Mouse (Mus musculus) ES-E14 (cell line): Measurements from ENCODE around the gene Rgs6. TPM values are rescaled to one million over a fixed set of nuclear protein-coding genes. Genes with fewer than 3 reads are reported as not detected.

Experiments used
- DNase-seq: peaks from one replicate; pipeline ENCODE4 v3.0.0-alpha.2; 2013; ENCODE audit warnings: low read depth, low spot score
- H3K27ac ChIP-seq: 2 replicates; pipeline ENCODE4 v1.5.1; 2012; ENCODE audit warnings: low read depth, mild to moderate bottlenecking, low read length, moderate library complexity, mixed read lengths; ENCODE audit not compliant: poor library complexity, insufficient read depth, severe bottlenecking
- H3K36me3 ChIP-seq: 2 replicates; pipeline ENCODE4 v1.6.1; 2012; ENCODE audit warnings: mild to moderate bottlenecking, low read length, moderate library complexity, mixed read lengths; ENCODE audit not compliant: control insufficient read depth, poor library complexity, insufficient read depth, severe bottlenecking
- H3K4me1 ChIP-seq, 2 experiments: fragments of 150-350 bp in 1 of 2; sonication (generic) in 1 of 2; 2 replicates each; pipeline ENCODE4 v1.6.1; 2012; ENCODE audit warnings: low read length in 2 of 2, mild to moderate bottlenecking in 1 of 2, mixed read lengths in 1 of 2; ENCODE audit not compliant: control insufficient read depth in 2 of 2, insufficient read depth in 2 of 2, poor library complexity in 1 of 2
- H3K4me3 ChIP-seq, 2 experiments: fragments of 150-350 bp in 1 of 2; sonication (generic) in 1 of 2; 2 replicates each; pipeline ENCODE4 v1.5.1; 2012; ENCODE audit warnings: low read length in 2 of 2, low read depth in 1 of 2, mild to moderate bottlenecking in 1 of 2, mixed read lengths in 1 of 2; ENCODE audit not compliant: insufficient read depth in 1 of 2, poor library complexity in 1 of 2, severe bottlenecking in 1 of 2
- H3K9ac ChIP-seq: 2 replicates; pipeline ENCODE4 v1.6.1; 2012; ENCODE audit warnings: low read depth, mild to moderate bottlenecking, low read length, mixed read lengths; ENCODE audit not compliant: poor library complexity, insufficient read depth, severe bottlenecking
- H3K9me3 ChIP-seq: fragments of 150-350 bp; sonication (generic); 2 replicates; pipeline ENCODE4 v1.6.1; 2012; ENCODE audit warnings: low read depth, mild to moderate bottlenecking, low read length; ENCODE audit not compliant: control insufficient read depth, insufficient read depth
- CHD2 ChIP-seq: IDR thresholded peaks from 2 replicates; pipeline ENCODE4 v1.6.1; 2014; ENCODE audit warnings: mild to moderate bottlenecking, low read depth, low read length, inconsistent platforms
- HCFC1 ChIP-seq: IDR thresholded peaks from 2 replicates; pipeline ENCODE4 v1.6.1; 2012; ENCODE audit warnings: low read length, inconsistent platforms, borderline replicate concordance; ENCODE audit not compliant: insufficient read depth
- MAFK ChIP-seq: IDR thresholded peaks from 2 replicates; pipeline ENCODE4 v1.6.1; 2014; ENCODE audit warnings: mild to moderate bottlenecking, low read depth, low read length, inconsistent platforms; ENCODE audit not compliant: insufficient read depth
- ZC3H11A ChIP-seq: IDR thresholded peaks from 2 replicates; pipeline ENCODE4 v1.6.1; 2012; ENCODE audit warnings: low read depth, mild to moderate bottlenecking, inconsistent platforms, low read length, borderline replicate concordance
- ZNF384 ChIP-seq: IDR thresholded peaks from 2 replicates; pipeline ENCODE4 v1.6.1; 2012; ENCODE audit warnings: low read depth, low read length, inconsistent platforms
- in situ Hi-C, 2 experiments: fragments of 600-800 bp; cut with MboI; formaldehyde crosslinking; loops; one replicate each; pipeline ENCODE4 v1.15.1; 2025; ENCODE audit warnings: low sequenced_read_pairs in 2 of 2, inconsistent platforms in 1 of 2; ENCODE audit not compliant: unreplicated experiment in 2 of 2
- total RNA-seq: library from RNA; depleted of rRNA; stranded (reverse); fragments of 300-350 nt; gene quantifications from 2 replicates; pipeline ENCODE4 v1.2.3, GENCODE M21; 2012

Rgs6 gene
- total RNA-seq, 1 experiment, result 0.49 TPM

DNA sequence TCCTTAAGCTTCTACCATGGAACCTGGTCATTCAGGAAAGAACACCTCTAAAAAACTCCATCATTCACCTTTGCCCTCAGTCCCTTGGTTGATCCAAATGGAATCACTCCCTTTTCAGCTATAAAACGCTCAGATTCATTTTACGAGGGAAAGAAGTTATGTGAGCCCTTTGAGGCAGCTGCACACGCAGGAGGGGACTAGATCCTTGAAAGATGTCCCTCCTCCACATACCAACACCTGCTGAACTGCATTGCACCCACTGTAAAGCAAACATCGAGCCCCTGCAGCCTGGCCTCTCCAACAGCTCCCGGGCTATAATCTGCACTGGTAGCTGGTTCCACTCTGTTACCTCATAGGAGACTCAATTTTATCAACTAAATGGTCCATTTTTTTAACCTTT is 482.8 kb downstream of the Rgs6 start:
- in situ Hi-C loops, result no loop called here
- H3K9me3 ChIP-seq, result no peaks in the 10 kb centered on the region
- no peak overlapping the region for H3K4me3 ChIP-seq
- H3K4me1 ChIP-seq, result no peaks in the 10 kb centered on the region
- H3K9ac ChIP-seq, result no peak overlapping the region
- no peak for TF ChIP-seq CHD2
- TF ChIP-seq ZC3H11A, result no peak
- no peak for TF ChIP-seq MAFK
- TF ChIP-seq ZNF384, result no peak
- no peak for TF ChIP-seq HCFC1
- no peaks in the 10 kb centered on the region for H3K36me3 ChIP-seq
- no peak overlapping the region for H3K27ac ChIP-seq
- no peak for DNase-seq

DNA sequence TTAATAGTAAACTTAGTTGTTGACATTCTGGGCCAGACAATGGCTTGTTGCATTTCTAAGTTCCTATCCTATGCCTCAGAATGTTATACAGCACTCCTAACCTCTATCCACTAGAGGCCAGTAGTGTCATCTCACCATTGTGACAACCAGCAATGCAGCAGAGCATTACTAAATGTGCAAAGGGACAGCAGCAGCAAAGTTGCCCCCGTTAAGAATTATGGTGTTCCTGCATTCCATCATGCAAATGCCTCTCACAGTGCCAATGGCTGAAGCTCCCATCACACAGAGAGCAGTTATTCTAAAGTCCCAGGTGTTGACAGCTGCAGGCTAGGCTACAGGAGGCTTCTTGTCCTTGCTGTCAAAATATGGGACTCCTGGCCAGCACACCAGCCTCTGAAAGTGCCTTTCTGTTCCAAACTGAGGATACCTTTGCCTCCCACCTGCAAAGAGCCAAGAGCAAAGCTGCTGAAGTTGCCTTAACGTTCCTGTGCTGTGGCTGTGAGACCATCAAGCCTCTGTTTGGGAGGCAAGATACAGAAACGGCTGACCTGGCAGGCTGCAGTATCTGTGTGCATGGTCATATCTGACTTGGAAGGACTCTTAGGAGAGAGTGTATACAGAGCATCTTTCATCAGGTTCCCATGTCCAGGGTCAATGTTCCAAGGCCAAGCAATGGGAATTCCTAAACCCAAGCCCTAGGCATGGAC is 484.2 kb downstream of the Rgs6 start:
- H3K4me3 ChIP-seq, result no peak overlapping the region

DNA sequence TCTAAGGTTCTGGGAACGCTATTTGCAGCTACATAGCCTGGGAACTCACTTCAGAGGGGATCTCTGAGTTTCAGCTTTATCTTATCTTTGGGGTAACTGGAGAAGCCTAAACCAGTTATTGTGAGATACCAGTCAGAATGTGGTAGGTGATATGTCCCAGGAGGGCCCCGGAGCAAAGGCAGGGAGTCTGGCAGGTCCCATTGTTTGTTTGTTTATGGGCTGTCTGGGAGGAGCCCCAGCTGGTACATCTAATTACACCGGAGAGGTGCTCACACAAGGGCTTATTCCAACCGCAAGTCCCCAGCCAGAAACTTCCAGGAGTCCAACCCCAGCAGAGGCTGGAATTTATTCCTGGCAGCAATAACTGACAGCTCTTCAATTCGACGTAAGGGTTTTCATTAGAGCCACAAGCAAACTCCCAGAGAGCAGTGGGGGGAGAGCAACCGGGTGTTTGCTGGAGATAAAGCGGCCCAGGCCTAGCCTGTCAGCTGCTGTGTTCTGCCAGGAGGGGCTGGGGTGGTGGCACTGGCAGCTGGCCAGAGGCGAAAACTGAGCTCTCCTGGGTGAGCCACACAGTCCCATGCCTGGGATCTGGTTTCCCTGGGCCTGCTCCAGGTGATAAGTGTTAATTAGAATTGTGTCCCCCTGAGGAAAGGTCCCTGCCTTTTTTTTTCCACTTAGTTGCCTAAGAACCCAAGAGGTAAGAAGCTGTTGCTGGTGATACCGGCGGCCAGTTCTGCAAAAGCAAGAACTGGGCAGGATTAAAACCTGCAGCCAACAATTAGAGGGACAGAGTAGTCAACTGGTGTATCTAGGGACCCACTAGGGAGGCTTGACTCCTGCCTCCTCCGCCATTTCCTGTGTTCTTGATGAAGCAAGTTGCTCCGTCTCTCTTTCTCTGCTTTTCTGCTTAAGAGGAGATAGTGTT is 485.1 kb downstream of the Rgs6 start:
- Histone ChIP-seq H3K27ac (no peak overlapping the region), H3K9ac (no peak overlapping the region), H3K36me3 (no peaks in the 10 kb centered on the region), H3K4me3 (no peak overlapping the region), H3K9me3 (no peaks in the 10 kb centered on the region), H3K4me1 (no peaks in the 10 kb centered on the region)
- in situ Hi-C loops, result no loop called here
- DNase-seq, result no peak
- TF ChIP-seq ZC3H11A, result no peak
- TF ChIP-seq CHD2, result no peak
- TF ChIP-seq ZNF384, result no peak
- no peak for TF ChIP-seq MAFK
- TF ChIP-seq HCFC1, result no peak

More for the DNA sequence above, 484.2 kb downstream of the Rgs6 start:
- no peak overlapping the region for H3K27ac ChIP-seq
- TF ChIP-seq ZC3H11A (no peak), CHD2 (no peak), ZNF384 (no peak), MAFK (no peak), HCFC1 (no peak)
- H3K9ac ChIP-seq, result no peak overlapping the region
- in situ Hi-C loops, result no loop called here
- H3K9me3 ChIP-seq, result no peaks in the 10 kb centered on the region
- no peak for DNase-seq
- H3K36me3 ChIP-seq, result no peaks in the 10 kb centered on the region
- H3K4me1 ChIP-seq, result no peaks in the 10 kb centered on the region

DNA sequence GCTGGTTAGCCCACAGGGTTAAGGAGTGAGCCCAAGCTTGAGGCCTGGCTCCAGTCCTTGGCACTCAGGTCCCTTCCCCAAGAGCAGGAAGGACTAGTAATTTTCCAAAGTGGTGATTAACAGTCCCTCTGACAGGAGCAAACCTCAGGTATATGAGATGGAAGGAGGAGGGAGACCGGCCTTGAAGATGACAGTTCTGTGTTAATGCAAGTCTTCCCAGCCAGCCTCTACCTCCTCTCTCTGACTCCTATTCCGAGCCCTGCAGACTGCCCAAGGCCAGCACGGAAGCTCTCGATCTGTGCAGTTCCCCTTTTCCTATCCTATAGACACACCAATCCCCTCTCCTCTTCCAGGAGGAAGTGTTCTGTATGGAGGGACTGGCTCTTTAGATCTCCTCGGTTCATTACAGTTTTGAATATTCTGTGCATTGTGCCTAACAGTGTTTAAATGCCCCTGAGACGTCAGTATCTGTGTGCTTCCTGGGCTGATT is 485.8 kb downstream of the Rgs6 start:
- no peak for DNase-seq
- H3K27ac ChIP-seq, result no peak overlapping the region
- H3K9ac ChIP-seq, result no peak overlapping the region
- H3K36me3 ChIP-seq, result no peaks in the 10 kb centered on the region
- in situ Hi-C loops, result no loop called here
- H3K4me1 ChIP-seq, result no peaks in the 10 kb centered on the region
- TF ChIP-seq MAFK (no peak), CHD2 (no peak), ZC3H11A (no peak), ZNF384 (no peak), HCFC1 (no peak)
- H3K9me3 ChIP-seq, result no peaks in the 10 kb centered on the region
- no peak overlapping the region for H3K4me3 ChIP-seq
